Mouse (Mus musculus) erythroid progenitor cell, adult 5-6 weeks (primary cell): Measurements from ENCODE around the gene Ccdc38. TPM values are rescaled to one million over a fixed set of nuclear protein-coding genes. Genes with fewer than 3 reads are reported as not detected.
A peak's percentile ranks its signal among the peaks of the same experiment; 100 is the strongest.

Source experiments
- ATAC-seq: replicated peaks from 2 replicates; pipeline ENCODE4 v1.8.0; 2016; ENCODE audit warnings: moderate number of reproducible peaks, mild to moderate bottlenecking, moderate TSS enrichment, inconsistent platforms; ENCODE audit not compliant: poor library complexity, low FRiP score, severe bottlenecking
- total RNA-seq, 2 experiments: library from RNA; stranded (forward) in 1 of 2; stranded (reverse) in 1 of 2; fragments of 150-400 nt in 1 of 2; fragments of 186-747, 209-891 nt in 1 of 2; gene quantifications; 2 replicates each; pipeline versions ENCODE4 v1.2.3 to v1.2.4; 2015 to 2017; ENCODE audit warnings: low replicate concordance in 2 of 2

Gene Ccdc38
- not detected in 2 replicates for total RNA-seq (2015; ENCODE audit: low replicate concordance)
- 0.26 TPM in 1 of 2 replicates, not detected in the other for total RNA-seq (2017; ENCODE audit: low replicate concordance)

GRCm38 (mm10) chr10:93540431-93541210 is at the start of gene Ccdc38:
Ccdc38 (plus strand) TSS chr10:93540632.
- ATAC-seq: no peak

- ATAC-seq: no peak
Measured at GRCm38 (mm10) chr10:93500864-93501263, 39.6 kb upstream of the Ccdc38 start.

- no peak for ATAC-seq
Measured at GRCm38 (mm10) chr10:93501346-93501745, 39.1 kb upstream of the Ccdc38 start.

GRCm38 (mm10) chr10:93508383-93508970 is 32.0 kb upstream of the Ccdc38 start:
- ATAC-seq: no peak

- no peak for ATAC-seq
Measured at GRCm38 (mm10) chr10:93509532-93510153, 30.8 kb upstream of the Ccdc38 start.

- ATAC-seq: no peak
Measured at GRCm38 (mm10) chr10:93515419-93515818, 25.0 kb upstream of the Ccdc38 start.

GRCm38 (mm10) chr10:93515927-93516326 is 24.5 kb upstream of the Ccdc38 start:
- no peak for ATAC-seq

GRCm38 (mm10) chr10:93517754-93518153 is 22.7 kb upstream of the Ccdc38 start:
- no peak for ATAC-seq

GRCm38 (mm10) chr10:93518186-93518585 is 22.2 kb upstream of the Ccdc38 start:
- no peak for ATAC-seq

- no peak for ATAC-seq
Measured at GRCm38 (mm10) chr10:93518620-93519019, 21.8 kb upstream of the Ccdc38 start.

- ATAC-seq: no peak
Measured at GRCm38 (mm10) chr10:93519159-93519558, 21.3 kb upstream of the Ccdc38 start.

GRCm38 (mm10) chr10:93519756-93520155 is 20.7 kb upstream of the Ccdc38 start:
- no peak for ATAC-seq

GRCm38 (mm10) chr10:93520994-93521393 is 19.4 kb upstream of the Ccdc38 start:
- no peak for ATAC-seq

- ATAC-seq: no peak
Measured at GRCm38 (mm10) chr10:93525329-93525728, 15.1 kb upstream of the Ccdc38 start.

- ATAC-seq: no peak
Measured at GRCm38 (mm10) chr10:93538287-93538686, 2.1 kb upstream of the Ccdc38 start.

- ATAC-seq: no peak
Measured at GRCm38 (mm10) chr10:93538818-93539217, 1.6 kb upstream of the Ccdc38 start.

- ATAC-seq: peak; percentile 99
Measured at GRCm38 (mm10) chr10:93539775-93540430, 529 bp upstream of the Ccdc38 start, which contains the start of gene Amdhd1. Amdhd1 (minus strand) TSS chr10:93540033.

GRCm38 (mm10) chr10:93541585-93541984 is 1.2 kb downstream of the Ccdc38 start:
- ATAC-seq: no peak

- no peak for ATAC-seq
Measured at GRCm38 (mm10) chr10:93542356-93542755, 1.9 kb downstream of the Ccdc38 start.

- ATAC-seq: no peak
Measured at GRCm38 (mm10) chr10:93543176-93543575, 2.7 kb downstream of the Ccdc38 start.
